Mouse (Mus musculus): ENCODE measurements around the gene Dctn3. TPM values are rescaled to one million over a fixed set of nuclear protein-coding genes. Genes with fewer than 3 reads are reported as not detected.

The Dctn3 gene
- polyA plus RNA-seq, 1 experiment from 2014 or later = 113 TPM

Other genes starting within 250 kb of the Dctn3 start
- gene AI464131, start 220.1 kb downstream of the Dctn3 start, polyA plus RNA-seq (2015; fragmentation: Nextera tagmentation; extraction: Ambion mirVana) = 6.6 and 11.9 TPM in 2 replicates
- gene 1110017D15Rik, start 205.8 kb downstream of the Dctn3 start, polyA plus RNA-seq (2015; fragmentation: Nextera tagmentation; extraction: Ambion mirVana) = 0.88 and 1.1 TPM in 2 replicates
- gene Fam219a, start 153.6 kb downstream of the Dctn3 start, polyA plus RNA-seq (2015; fragmentation: Nextera tagmentation; extraction: Ambion mirVana) = 2.7 and 2.8 TPM in 2 replicates
- gene Dnaic1, start 153.4 kb downstream of the Dctn3 start, polyA plus RNA-seq (2015; fragmentation: Nextera tagmentation; extraction: Ambion mirVana) = 1.2 TPM in 2 replicates
- 8.7 and 9.5 TPM in 2 replicates for gene Enho, start 82.8 kb downstream of the Dctn3 start, polyA plus RNA-seq (2015; fragmentation: Nextera tagmentation; extraction: Ambion mirVana)
- 7.1 and 9.0 TPM in 2 replicates for gene Cntfr, start 26.1 kb downstream of the Dctn3 start, polyA plus RNA-seq (2015; fragmentation: Nextera tagmentation; extraction: Ambion mirVana)
- 431 and 444 TPM in 2 replicates for gene Il11ra1, start 23.2 kb downstream of the Dctn3 start, polyA plus RNA-seq (2015; fragmentation: Nextera tagmentation; extraction: Ambion mirVana)
- gene Rpp25l, start 9.6 kb downstream of the Dctn3 start, polyA plus RNA-seq (2015; fragmentation: Nextera tagmentation; extraction: Ambion mirVana) = 66.0 and 69.1 TPM in 2 replicates
- not detected in 2 replicates for gene Arid3c, start 8.0 kb upstream of the Dctn3 start, polyA plus RNA-seq (2015; fragmentation: Nextera tagmentation; extraction: Ambion mirVana)
- 38.7 and 44.8 TPM in 2 replicates for gene Galt, start 32.1 kb upstream of the Dctn3 start, polyA plus RNA-seq (2015; fragmentation: Nextera tagmentation; extraction: Ambion mirVana)
- gene Sigmar1, start 33.0 kb upstream of the Dctn3 start, polyA plus RNA-seq (2015; fragmentation: Nextera tagmentation; extraction: Ambion mirVana) = 76.1 and 88.5 TPM in 2 replicates
- gene Ccl27a, start 51.1 kb upstream of the Dctn3 start, polyA plus RNA-seq (2015; fragmentation: Nextera tagmentation; extraction: Ambion mirVana) = 35.4 and 42.1 TPM in 2 replicates
- gene Gm21541, start 180.4 kb upstream of the Dctn3 start, polyA plus RNA-seq (2015; fragmentation: Nextera tagmentation; extraction: Ambion mirVana) = 18.0 and 19.5 TPM in 2 replicates
- 1.7 and 2.6 TPM in 2 replicates for gene Gm20878, start 218.4 kb upstream of the Dctn3 start, polyA plus RNA-seq (2015; fragmentation: Nextera tagmentation; extraction: Ambion mirVana)
- gene Fam205a4, start 242.9 kb upstream of the Dctn3 start, polyA plus RNA-seq (2015; fragmentation: Nextera tagmentation; extraction: Ambion mirVana) = 0.26 and 0.50 TPM in 2 replicates

Data from limb, embryonic 15.5 days (tissue).